Mouse (Mus musculus): ENCODE measurements at regions not wholly inside any gene's neighbourhood (a gene's known extent, or its start where the extent isn't known, plus 50 kb on each side); places are given as distances from the start of the nearest gene placed in this dataset.

DNA sequence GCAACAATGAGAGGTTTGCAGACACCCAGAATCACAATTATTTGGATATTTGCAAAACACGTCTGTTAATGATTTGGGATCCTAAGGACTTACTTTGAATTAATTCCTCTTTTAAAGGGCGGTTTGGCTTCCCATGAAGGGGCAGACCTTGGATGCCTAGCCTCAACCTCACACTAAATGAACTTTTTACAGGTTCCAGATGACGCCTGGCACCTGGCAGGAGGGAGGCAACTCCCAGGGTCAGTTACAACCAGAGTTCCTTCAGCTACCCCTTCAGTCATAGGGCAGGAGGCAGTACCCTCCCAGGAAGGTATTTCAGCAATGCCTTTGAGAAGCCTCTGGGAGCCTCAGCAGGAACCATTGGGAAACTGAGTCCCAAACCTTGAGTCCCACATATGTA is 57.9 kb upstream of the Stx18 start:
- Histone ChIP-seq H3K27me3 (ENCODE audit: control insufficient read depth, insufficient read depth, low read length) (no peaks in the 10 kb centered on the region; the same call in 1 of the 2 replicates), H3K4me3 (ENCODE audit: low read depth, low read length) (no peak overlapping the region), H3K9me3 (replicated peaks; ENCODE audit: control insufficient read depth, low read length) (no peaks in the 10 kb centered on the region), H3K36me3 (replicated peaks; ENCODE audit: control insufficient read depth, insufficient read depth, low read depth, low read length) (no peaks in the 10 kb centered on the region), H3K4me1 (ENCODE audit: control insufficient read depth, insufficient read depth, low read length) (no peaks in the 10 kb centered on the region), H3K4me2 (ENCODE audit: low read depth, low read length) (no peak overlapping the region), H3K27ac (replicated peaks; ENCODE audit: low read depth, low read length) (no peak overlapping the region), H3K9ac (replicated peaks; ENCODE audit: low read length) (no peak overlapping the region)
- no peak for ATAC-seq (replicated peaks; ENCODE audit: insufficient number of reproducible peaks, low FRiP score, low TSS enrichment, low read depth)
- 58% methylated on average over 3 of the region's 3 CpGs for WGBS
- no peak for DNase-seq (ENCODE audit: low spot score)

DNA sequence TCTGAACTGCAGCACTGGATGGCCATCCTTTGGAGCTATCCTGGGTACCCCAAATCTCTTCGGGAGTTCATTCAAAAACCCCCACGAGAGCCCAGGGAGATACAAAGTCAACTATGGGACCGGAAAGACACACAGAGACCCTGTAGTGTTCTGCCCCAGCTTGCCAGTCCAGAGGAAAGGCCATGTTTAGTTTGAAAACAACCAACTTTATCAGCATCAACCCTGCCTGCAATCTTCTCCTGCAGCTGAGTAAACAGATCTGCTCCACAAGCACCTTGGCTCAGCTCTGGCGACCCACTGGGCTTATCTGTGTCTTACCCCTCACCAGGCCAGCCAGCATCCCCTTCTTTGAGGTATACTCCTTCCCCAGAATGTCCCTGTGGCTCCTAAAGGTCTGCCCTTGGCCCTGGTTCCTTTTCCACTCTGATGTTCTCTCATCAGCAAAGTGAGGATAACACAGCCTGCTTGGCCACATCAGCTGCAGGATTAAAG is 61.6 kb upstream of the Stx18 start:
- no peak overlapping the region for H3K4me3 ChIP-seq (ENCODE audit: low read depth, low read length)
- ATAC-seq (replicated peaks; ENCODE audit: insufficient number of reproducible peaks, low FRiP score, low TSS enrichment, low read depth), result no peak
- 53% methylated on average over 4 of the region's 4 CpGs for WGBS
- no peak for DNase-seq (ENCODE audit: low spot score)
- H3K36me3 ChIP-seq (replicated peaks; ENCODE audit: control insufficient read depth, insufficient read depth, low read depth, low read length), result no peaks in the 10 kb centered on the region
- no peak overlapping the region for H3K4me2 ChIP-seq (ENCODE audit: low read depth, low read length)
- no peak overlapping the region for H3K27ac ChIP-seq (replicated peaks; ENCODE audit: low read depth, low read length)
- no peaks in the 10 kb centered on the region for H3K9me3 ChIP-seq (replicated peaks; ENCODE audit: control insufficient read depth, low read length)
- no peak overlapping the region for H3K9ac ChIP-seq (replicated peaks; ENCODE audit: low read length)
- H3K27me3 ChIP-seq (ENCODE audit: control insufficient read depth, insufficient read depth, low read length), result no peaks in the 10 kb centered on the region; the same call in 1 of the 2 replicates
- no peaks in the 10 kb centered on the region for H3K4me1 ChIP-seq (ENCODE audit: control insufficient read depth, insufficient read depth, low read length)

DNA sequence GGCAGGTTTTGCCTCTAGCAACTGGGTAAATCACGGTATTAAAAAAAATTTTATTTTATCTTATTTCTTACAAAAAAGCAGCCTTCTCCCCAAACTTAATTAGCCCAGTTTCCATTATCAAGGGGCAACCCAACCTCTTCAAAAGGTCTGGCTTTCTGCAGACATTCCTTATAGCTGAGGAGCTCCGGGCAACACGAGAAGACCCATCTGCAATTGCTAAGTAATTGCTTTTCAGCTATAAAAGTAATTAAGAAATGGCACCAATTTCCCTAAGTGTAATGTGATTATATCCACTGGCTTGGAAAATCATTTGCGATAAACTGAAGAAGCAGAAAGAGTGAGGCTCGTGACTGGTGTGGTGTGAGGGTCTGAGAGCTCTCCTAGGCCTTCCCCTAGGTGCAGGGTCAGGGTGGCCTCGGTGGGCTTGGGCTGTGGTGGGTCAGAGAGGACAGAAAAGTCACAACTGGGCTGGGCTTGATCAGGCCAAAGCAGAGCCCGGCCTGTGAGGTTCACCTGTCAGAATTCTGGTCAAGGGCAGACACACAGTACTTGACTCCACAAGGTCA is 65.5 kb upstream of the Stx18 start:
- WGBS, result 77% methylated on average over 7 of the region's 7 CpGs

DNA sequence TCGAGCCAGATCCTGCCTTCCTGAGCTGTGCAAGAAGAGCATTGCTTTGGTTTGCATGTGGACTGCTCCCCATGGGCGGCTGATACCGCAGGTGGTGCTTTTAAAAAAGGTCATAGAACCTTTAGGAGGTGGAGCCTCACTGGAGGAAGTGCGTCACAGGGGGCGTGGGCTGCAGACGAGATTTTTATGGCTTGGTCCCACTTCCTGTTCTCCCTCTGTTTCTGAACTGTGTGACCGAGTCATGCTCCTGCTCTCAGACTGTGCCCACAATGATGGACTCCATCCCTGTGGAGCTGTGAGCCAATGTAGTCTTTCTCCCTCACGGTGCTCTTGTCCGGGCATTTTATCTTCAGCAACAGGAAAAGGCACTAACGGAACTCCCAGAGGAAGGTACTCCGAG is 66.8 kb upstream of the Stx18 start:
- no peak overlapping the region for H3K4me2 ChIP-seq (ENCODE audit: low read depth, low read length)
- DNase-seq (ENCODE audit: low spot score), result no peak
- no peaks in the 10 kb centered on the region for H3K9me3 ChIP-seq (replicated peaks; ENCODE audit: control insufficient read depth, low read length)

More for the DNA sequence above, 65.5 kb upstream of the Stx18 start:
- Histone ChIP-seq H3K36me3 (replicated peaks; ENCODE audit: control insufficient read depth, insufficient read depth, low read depth, low read length) (no peaks in the 10 kb centered on the region), H3K4me2 (ENCODE audit: low read depth, low read length) (no peak overlapping the region), H3K27ac (replicated peaks; ENCODE audit: low read depth, low read length) (no peak overlapping the region), H3K4me3 (ENCODE audit: low read depth, low read length) (no peak overlapping the region), H3K9ac (replicated peaks; ENCODE audit: low read length) (no peak overlapping the region), H3K27me3 (ENCODE audit: control insufficient read depth, insufficient read depth, low read length) (no peaks in the 10 kb centered on the region; the same call in 1 of the 2 replicates), H3K4me1 (ENCODE audit: control insufficient read depth, insufficient read depth, low read length) (peaks cover 5% of the 10 kb centered on the region), H3K9me3 (replicated peaks; ENCODE audit: control insufficient read depth, low read length) (no peaks in the 10 kb centered on the region)
- DNase-seq (ENCODE audit: low spot score) (no peak), ATAC-seq (replicated peaks; ENCODE audit: insufficient number of reproducible peaks, low FRiP score, low TSS enrichment, low read depth) (no peak)

GRCm38 (mm10) chr5:37968596-37968995 is 69.9 kb upstream of the Stx18 start:
- Histone ChIP-seq H3K36me3 (replicated peaks; ENCODE audit: control insufficient read depth, insufficient read depth, low read depth, low read length) (no peaks in the 10 kb centered on the region), H3K27me3 (ENCODE audit: control insufficient read depth, insufficient read depth, low read length) (no peaks in the 10 kb centered on the region; the same call in 1 of the 2 replicates), H3K4me3 (ENCODE audit: low read depth, low read length) (no peak overlapping the region), H3K27ac (replicated peaks; ENCODE audit: low read depth, low read length) (peak overlapping the region; percentile 49; the same call in 1 of the 2 replicates), H3K4me2 (ENCODE audit: low read depth, low read length) (no peak overlapping the region; the same call in 1 of the 2 replicates), H3K4me1 (ENCODE audit: control insufficient read depth, insufficient read depth, low read length) (peaks cover 5% of the 10 kb centered on the region), H3K9me3 (replicated peaks; ENCODE audit: control insufficient read depth, low read length) (no peaks in the 10 kb centered on the region), H3K9ac (replicated peaks; ENCODE audit: low read length) (no peak overlapping the region)
- peak; percentile 86 for DNase-seq (ENCODE audit: low spot score)
- ATAC-seq (replicated peaks; ENCODE audit: insufficient number of reproducible peaks, low FRiP score, low TSS enrichment, low read depth), result no peak; the same call in 1 of the 2 replicates
- WGBS, result 4% methylated on average over 10 of the region's 10 CpGs

More for the DNA sequence above, 66.8 kb upstream of the Stx18 start:
- WGBS, result 71% methylated on average over 11 of the region's 11 CpGs
- Histone ChIP-seq H3K9ac (replicated peaks; ENCODE audit: low read length) (no peak overlapping the region), H3K27me3 (ENCODE audit: control insufficient read depth, insufficient read depth, low read length) (no peaks in the 10 kb centered on the region; the same call in 1 of the 2 replicates), H3K4me3 (ENCODE audit: low read depth, low read length) (no peak overlapping the region), H3K27ac (replicated peaks; ENCODE audit: low read depth, low read length) (no peak overlapping the region), H3K36me3 (replicated peaks; ENCODE audit: control insufficient read depth, insufficient read depth, low read depth, low read length) (no peaks in the 10 kb centered on the region), H3K4me1 (ENCODE audit: control insufficient read depth, insufficient read depth, low read length) (peaks cover 5% of the 10 kb centered on the region)
- no peak for ATAC-seq (replicated peaks; ENCODE audit: insufficient number of reproducible peaks, low FRiP score, low TSS enrichment, low read depth)

DNA sequence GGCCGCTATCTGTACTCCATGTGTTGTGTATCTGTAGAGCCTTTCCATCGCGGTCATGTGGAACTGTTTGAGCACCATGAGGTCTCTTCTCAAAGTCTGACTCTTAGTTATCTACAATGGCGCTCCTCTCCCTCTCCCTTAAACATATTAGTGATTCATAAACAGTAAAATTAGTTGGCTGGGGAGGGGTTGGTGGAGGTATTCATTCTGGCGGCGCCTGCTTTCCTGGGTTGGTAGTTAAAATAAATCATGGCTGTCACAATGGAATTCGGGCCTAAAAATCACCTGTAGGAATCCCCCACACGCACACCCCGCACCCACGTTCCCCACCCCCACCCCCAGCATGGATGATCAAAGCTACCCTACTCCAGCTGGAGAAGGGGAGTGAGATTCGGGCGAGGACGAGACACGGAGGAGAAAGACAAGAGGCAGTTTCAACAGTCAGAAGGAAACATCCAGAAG is 70.6 kb upstream of the Stx18 start:
- no peak overlapping the region; the same call in 1 of the 2 replicates for H3K27ac ChIP-seq (replicated peaks; ENCODE audit: low read depth, low read length)
- 2% methylated on average over 14 of the region's 14 CpGs for WGBS
- no peaks in the 10 kb centered on the region for H3K36me3 ChIP-seq (replicated peaks; ENCODE audit: control insufficient read depth, insufficient read depth, low read depth, low read length)
- no peak overlapping the region for H3K9ac ChIP-seq (replicated peaks; ENCODE audit: low read length)
- H3K4me3 ChIP-seq (ENCODE audit: low read depth, low read length), result no peak overlapping the region
- peaks cover 5% of the 10 kb centered on the region for H3K4me1 ChIP-seq (ENCODE audit: control insufficient read depth, insufficient read depth, low read length)
- peak overlapping the region; percentile 24; the same call in 1 of the 2 replicates for H3K4me2 ChIP-seq (ENCODE audit: low read depth, low read length)
- no peaks in the 10 kb centered on the region for H3K9me3 ChIP-seq (replicated peaks; ENCODE audit: control insufficient read depth, low read length)
- no peak for DNase-seq (ENCODE audit: low spot score)
- peak; percentile 46; the same call in 1 of the 2 replicates for ATAC-seq (replicated peaks; ENCODE audit: insufficient number of reproducible peaks, low FRiP score, low TSS enrichment, low read depth)
- no peaks in the 10 kb centered on the region; the same call in 1 of the 2 replicates for H3K27me3 ChIP-seq (ENCODE audit: control insufficient read depth, insufficient read depth, low read length)

- peak; percentile 68 for ATAC-seq (replicated peaks; ENCODE audit: insufficient number of reproducible peaks, low FRiP score, low TSS enrichment, low read depth)
- Histone ChIP-seq H3K36me3 (replicated peaks; ENCODE audit: control insufficient read depth, insufficient read depth, low read depth, low read length) (no peaks in the 10 kb centered on the region), H3K27me3 (ENCODE audit: control insufficient read depth, insufficient read depth, low read length) (no peaks in the 10 kb centered on the region; the same call in 1 of the 2 replicates), H3K4me3 (ENCODE audit: low read depth, low read length) (no peak overlapping the region), H3K4me1 (ENCODE audit: control insufficient read depth, insufficient read depth, low read length) (peaks cover 9% of the 10 kb centered on the region), H3K4me2 (ENCODE audit: low read depth, low read length) (peak overlapping the region; percentile 24), H3K9me3 (replicated peaks; ENCODE audit: control insufficient read depth, low read length) (no peaks in the 10 kb centered on the region), H3K9ac (replicated peaks; ENCODE audit: low read length) (no peak overlapping the region), H3K27ac (replicated peaks; ENCODE audit: low read depth, low read length) (0 out of 2 replicates have a peak overlapping the region, but pooled peaks have one; percentile 20)
- whole genome bisulfite sequencing, result 3% methylated on average over 23 of the region's 23 CpGs
- DNase-seq (ENCODE audit: low spot score), result peak; percentile 78
Observed at GRCm38 (mm10) chr5:37967106-37967913, 71.2 kb upstream of the Stx18 start.

GRCm38 (mm10) chr5:37963688-37964087 is 74.9 kb upstream of the Stx18 start:
- no peaks in the 10 kb centered on the region for H3K9me3 ChIP-seq (replicated peaks; ENCODE audit: control insufficient read depth, low read length)
- DNase-seq (ENCODE audit: low spot score) (no peak), ATAC-seq (replicated peaks; ENCODE audit: insufficient number of reproducible peaks, low FRiP score, low TSS enrichment, low read depth) (no peak)
- 56% methylated on average over 8 of the region's 8 CpGs for WGBS
- H3K27ac ChIP-seq (replicated peaks; ENCODE audit: low read depth, low read length), result no peak overlapping the region
- H3K4me2 ChIP-seq (ENCODE audit: low read depth, low read length), result no peak overlapping the region
- H3K4me1 ChIP-seq (ENCODE audit: control insufficient read depth, insufficient read depth, low read length), result peaks cover 4% of the 10 kb centered on the region
- H3K9ac ChIP-seq (replicated peaks; ENCODE audit: low read length), result no peak overlapping the region
- no peaks in the 10 kb centered on the region for H3K36me3 ChIP-seq (replicated peaks; ENCODE audit: control insufficient read depth, insufficient read depth, low read depth, low read length)
- H3K4me3 ChIP-seq (ENCODE audit: low read depth, low read length), result no peak overlapping the region
- H3K27me3 ChIP-seq (ENCODE audit: control insufficient read depth, insufficient read depth, low read length), result no peaks in the 10 kb centered on the region; the same call in 1 of the 2 replicates

Data from embryonic facial prominence, embryonic 11.5 days (tissue).